ENCODE assay signal across 32 mouse cellular contexts in genomic region chr5:133662474-133663256, GRCm38 (mm10).
DNase-seq lines count a peak whose midpoint lies in the region; ATAC-seq and TF ChIP-seq lines count a peak whose summit lies in the region.
"Had no signal": no experiment of that assay in that cellular context is flagged by ENCODE, and none has a peak within 500 bp of the region (broad histone marks: within the 10 kb centered on the region; RNA-seq: fewer than 3 reads in every experiment).

No protein-coding gene starts in this region.

- no peak for DNase-seq in forebrain, embryonic 10.5 days (ENCODE audit: extremely low spot score, low spot score)
- DNase-seq in brain, adult 2 months (ENCODE audit: low read depth, low spot score): peak; percentile 13
- peak; percentile 80 for DNase-seq in forebrain, embryonic 14.5 days (ENCODE audit: low spot score)
- DNase-seq in forebrain, postnatal 0 days: no peak
- DNase-seq in spleen, postnatal 10 days (ENCODE audit: low spot score in 2 of 2): no peak
- no peak for DNase-seq in testis, postnatal 14 days (ENCODE audit: low spot score)
- DNase-seq: adrenal gland, postnatal 10 days; adrenal gland, postnatal 36 days; B cell, adult 2 months; cerebellum, adult 11-12 months; cerebellum, adult 8-10 months; cerebellum, postnatal 10 days; cerebellum, postnatal 36 days; embryo, embryonic 11 days; gastrocnemius, adult 2 months; gastrocnemius, postnatal 14 days; heart, adult 18-20 months; heart, postnatal 14 days; heart, postnatal 4 days had no signal

- peak; percentile 83 for ATAC-seq in forebrain, embryonic 13.5 days
- peak; percentile 90 for ATAC-seq in forebrain, embryonic 14.5 days
- peak; percentile 82 for ATAC-seq in forebrain, postnatal 0 days
- ATAC-seq: hindbrain, postnatal 0 days; inflammation-experienced regulatory T-cells, adult 6 months; intestine, embryonic 16.5 days; Patski had no signal

- no peaks in the 10 kb centered on the region; the same call in 1 of the 2 replicates for H3K27me3 ChIP-seq in forebrain, embryonic 13.5 days
- H3K27me3 ChIP-seq in forebrain, embryonic 10.5 days (ENCODE audit: poor library complexity, severe bottlenecking): no peaks in the 10 kb centered on the region
- no peaks in the 10 kb centered on the region for H3K27me3 ChIP-seq in forebrain, embryonic 14.5 days (replicated peaks; ENCODE audit: control insufficient read depth, insufficient read depth, low read length)
- no peaks in the 10 kb centered on the region for H3K27me3 ChIP-seq in forebrain, postnatal 0 days (ENCODE audit: insufficient read depth, low read length)
- H3K27me3 ChIP-seq: CH12.LX; embryonic facial prominence, embryonic 13.5 days; Patski had no signal

- H3K9ac ChIP-seq in forebrain, embryonic 13.5 days: no peak overlapping the region
- H3K9ac ChIP-seq in forebrain, embryonic 14.5 days (ENCODE audit: low read length): no peak overlapping the region
- H3K9ac ChIP-seq in forebrain, postnatal 0 days: no peak overlapping the region
- H3K9ac ChIP-seq: embryonic facial prominence, embryonic 13.5 days; heart, embryonic 12.5 days; heart, embryonic 15.5 days; hindbrain, embryonic 14.5 days had no signal

- no peaks in the 10 kb centered on the region for H3K9me3 ChIP-seq in forebrain, embryonic 13.5 days (replicated peaks)
- no peaks in the 10 kb centered on the region for H3K9me3 ChIP-seq in forebrain, embryonic 10.5 days
- H3K9me3 ChIP-seq in forebrain, embryonic 14.5 days (replicated peaks; ENCODE audit: control insufficient read depth, low read length): no peaks in the 10 kb centered on the region
- H3K9me3 ChIP-seq in forebrain, postnatal 0 days (ENCODE audit: low read length): no peaks in the 10 kb centered on the region
- H3K9me3 ChIP-seq: embryonic facial prominence, embryonic 10.5 days; embryonic facial prominence, embryonic 13.5 days; heart, embryonic 12.5 days; heart, embryonic 15.5 days had no signal

- no peak overlapping the region for H3K4me2 ChIP-seq in forebrain, embryonic 13.5 days
- no peak overlapping the region for H3K4me2 ChIP-seq in forebrain, embryonic 14.5 days (ENCODE audit: low read length)
- no peak overlapping the region for H3K4me2 ChIP-seq in forebrain, postnatal 0 days (ENCODE audit: low read depth)
- H3K4me2 ChIP-seq: embryonic facial prominence, embryonic 13.5 days; heart, embryonic 12.5 days; heart, embryonic 15.5 days; hindbrain, embryonic 14.5 days had no signal

- no peak for TF ChIP-seq CTCF in forebrain, postnatal 0 days (IDR thresholded peaks at IDR 0.05; ENCODE audit: low read depth)

- H3K4me1 ChIP-seq in forebrain, embryonic 13.5 days: peaks cover 7% of the 10 kb centered on the region; the same call in 1 of the 2 replicates
- no peaks in the 10 kb centered on the region for H3K4me1 ChIP-seq in forebrain, embryonic 10.5 days
- H3K4me1 ChIP-seq in forebrain, embryonic 14.5 days (ENCODE audit: control insufficient read depth, insufficient read depth, low read length): no peaks in the 10 kb centered on the region
- H3K4me1 ChIP-seq in forebrain, postnatal 0 days (ENCODE audit: insufficient read depth): no peaks in the 10 kb centered on the region
- H3K4me1 ChIP-seq: embryonic facial prominence, embryonic 10.5 days; heart, embryonic 15.5 days had no signal

- H3K36me3 ChIP-seq in forebrain, embryonic 13.5 days (ENCODE audit: poor library complexity, severe bottlenecking): no peaks in the 10 kb centered on the region
- H3K36me3 ChIP-seq in forebrain, embryonic 10.5 days (replicated peaks): no peaks in the 10 kb centered on the region
- H3K36me3 ChIP-seq in forebrain, embryonic 14.5 days (ENCODE audit: control insufficient read depth, insufficient read depth, low read length): no peaks in the 10 kb centered on the region
- no peaks in the 10 kb centered on the region for H3K36me3 ChIP-seq in forebrain, postnatal 0 days (ENCODE audit: insufficient read depth)
- H3K36me3 ChIP-seq: embryonic facial prominence, embryonic 10.5 days; embryonic facial prominence, embryonic 13.5 days; G1E; heart, embryonic 12.5 days; heart, embryonic 15.5 days had no signal

- H3K4me3 ChIP-seq in forebrain, embryonic 13.5 days: no peak overlapping the region
- no peak overlapping the region for H3K4me3 ChIP-seq in forebrain, embryonic 10.5 days
- H3K4me3 ChIP-seq in forebrain, embryonic 14.5 days (ENCODE audit: low read depth, low read length): no peak overlapping the region
- H3K4me3 ChIP-seq in forebrain, postnatal 0 days (ENCODE audit: low read depth, low read length): no peak overlapping the region
- H3K4me3 ChIP-seq: embryonic facial prominence, embryonic 10.5 days; embryonic facial prominence, embryonic 13.5 days; erythroblast, embryonic 14.5 days; gastrocnemius, adult 2 months; heart, embryonic 12.5 days; heart, embryonic 15.5 days had no signal

- peak overlapping the region; percentile 31; the same call in 1 of the 2 replicates for H3K27ac ChIP-seq in forebrain, embryonic 13.5 days
- H3K27ac ChIP-seq in forebrain, embryonic 10.5 days: no peak overlapping the region
- no peak overlapping the region for H3K27ac ChIP-seq in forebrain, embryonic 14.5 days (ENCODE audit: low read depth, low read length)
- H3K27ac ChIP-seq in forebrain, postnatal 0 days (ENCODE audit: low read depth, low read length): no peak overlapping the region; the same call in 1 of the 2 replicates
- H3K27ac ChIP-seq: embryonic facial prominence, embryonic 10.5 days; embryonic facial prominence, embryonic 13.5 days; gastrocnemius, adult 2 months; heart, embryonic 15.5 days; hindbrain, embryonic 14.5 days; hindbrain, postnatal 0 days had no signal

- 67% methylated on average over 7 of the region's 7 CpGs for WGBS in forebrain, embryonic 13.5 days
- 88% methylated on average over 7 of the region's 7 CpGs for WGBS in forebrain, embryonic 10.5 days
- 76% methylated on average over 7 of the region's 7 CpGs for WGBS in forebrain, embryonic 14.5 days
- WGBS in forebrain, postnatal 0 days: 63% methylated on average over 7 of the region's 7 CpGs

Comparison
In these comparisons a context has a peak if more than half of its experiments do, and no peak if none do; other contexts are left out.
1. DNase-seq: peak in brain, adult 2 months (single experiment) and forebrain, embryonic 14.5 days (single experiment); none in forebrain, embryonic 10.5 days (single experiment), forebrain, postnatal 0 days (single experiment), spleen, postnatal 10 days (0 of 2) and testis, postnatal 14 days (single experiment).
2. Peak in every context shown above with its lines, with median percentiles within 50 percentile points of each other: ATAC-seq.